Mouse (Mus musculus) c-Kit-positive CD71-negative TER-119-negative erythroid progenitor cells, embryonic 14.5 days (primary cell): ENCODE measurements around the gene Fam240a.

ENCODE experiments used
- DNase-seq: peaks from one replicate; pipeline ENCODE4 v3.0.0-alpha.2; 2013; ENCODE audit warnings: low read depth

Gene Fam240a

DNA sequence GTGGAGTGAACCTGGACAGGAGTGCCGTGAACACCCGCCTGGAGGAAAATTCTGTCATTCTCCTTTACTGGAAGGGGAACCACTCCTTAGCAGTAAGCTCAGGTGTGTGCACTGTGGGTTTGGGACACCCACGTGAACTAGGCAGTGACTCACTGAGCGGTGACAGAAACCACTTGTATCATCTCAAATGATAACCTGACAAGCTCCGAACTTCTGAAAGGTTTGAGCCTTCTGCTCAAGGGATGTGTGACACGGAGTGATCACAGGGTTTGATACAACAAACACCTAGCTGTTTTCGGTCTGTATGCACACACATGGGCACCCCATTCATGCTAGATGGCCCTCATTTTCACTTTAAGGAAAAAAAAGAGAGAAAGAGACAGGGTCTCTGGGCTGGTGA lies at the start of gene Fam240a:
Fam240a (minus strand) TSS at position 76 of the 400 bp plus-strand sequence.
- no peak for DNase-seq

DNA sequence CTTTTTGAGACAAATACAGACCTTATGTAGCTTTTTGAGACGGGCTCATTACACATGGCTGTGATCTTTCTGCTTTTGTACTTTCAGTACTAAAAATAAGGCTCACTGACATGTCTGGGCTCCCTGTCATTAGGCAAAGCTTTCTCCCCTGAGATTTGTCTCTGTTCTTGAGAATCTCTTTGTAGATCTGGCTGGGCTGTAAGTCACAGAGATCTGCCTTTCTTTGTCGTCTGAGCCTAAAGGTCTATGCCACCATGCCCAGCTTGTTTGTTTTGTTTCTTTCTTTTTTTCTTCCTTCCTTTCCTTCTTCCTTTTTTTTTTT lies 49.2 kb upstream of the Fam240a start:
- no peak for DNase-seq

DNA sequence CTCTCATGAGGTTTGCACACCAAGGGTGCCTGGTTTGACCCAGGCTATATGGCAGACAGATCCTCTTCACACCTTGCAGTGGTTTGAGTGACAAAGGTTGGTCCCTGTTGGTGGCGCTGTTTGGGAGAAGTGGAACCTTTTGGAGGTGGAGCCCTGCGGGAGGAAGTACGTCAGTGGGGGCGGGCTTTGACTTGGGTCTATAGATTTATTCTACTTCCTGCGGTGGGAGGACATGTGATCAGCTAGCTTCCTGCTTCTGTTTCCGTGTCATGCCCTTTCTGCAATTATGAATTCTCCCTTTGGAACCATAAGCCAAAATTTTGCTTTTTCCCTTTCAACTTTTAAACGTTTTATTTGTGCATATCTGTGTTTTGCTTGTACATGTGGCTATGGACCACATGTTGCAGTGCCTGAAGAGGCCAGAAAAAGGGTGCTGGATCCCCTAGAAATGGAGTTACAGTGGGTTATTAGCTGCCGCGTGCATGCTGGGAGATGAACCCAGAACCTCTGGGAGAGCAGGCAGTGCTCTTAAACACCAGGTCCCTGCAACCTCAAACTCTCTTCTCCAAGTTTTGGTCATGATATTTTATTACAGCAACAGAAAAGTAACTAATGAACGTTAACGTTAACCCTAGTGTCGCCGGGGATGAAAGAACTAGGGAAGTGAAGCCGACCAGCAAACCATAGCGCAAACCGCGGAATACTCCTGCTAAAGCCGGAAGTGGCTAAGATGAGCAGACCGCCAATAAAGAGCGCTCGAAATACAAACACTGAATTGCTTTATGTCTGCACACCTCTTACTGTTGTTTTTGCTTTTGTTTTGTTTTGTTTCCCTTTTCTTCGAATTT lies 48.6 kb upstream of the Fam240a start:
- DNase-seq, result no peak

DNA sequence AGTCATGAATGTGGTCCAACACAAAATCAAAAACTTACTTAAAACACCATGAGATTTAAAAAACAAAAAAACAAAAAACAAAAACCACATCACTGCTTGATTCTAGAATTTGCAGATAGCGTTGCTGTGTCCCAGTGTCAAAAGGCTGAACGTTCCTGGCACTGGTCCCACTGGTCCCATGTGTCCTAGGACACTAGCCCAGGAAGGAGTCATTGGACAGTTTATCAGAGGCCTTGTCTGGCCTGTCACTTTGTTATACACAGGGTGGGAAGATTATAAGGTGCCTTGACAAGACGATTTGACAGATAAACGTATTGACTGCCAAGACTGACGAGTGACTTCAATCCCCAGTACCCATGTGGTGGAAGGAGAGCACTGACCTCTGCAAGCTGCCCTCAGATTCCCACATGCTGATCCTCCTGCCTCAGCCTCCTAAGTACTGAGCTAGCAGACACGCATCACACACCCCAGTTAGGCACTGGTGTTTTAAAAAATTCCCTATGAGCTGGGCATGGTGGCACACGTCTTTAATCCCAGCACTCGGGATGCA lies 47.0 kb upstream of the Fam240a start:
- no peak for DNase-seq

DNA sequence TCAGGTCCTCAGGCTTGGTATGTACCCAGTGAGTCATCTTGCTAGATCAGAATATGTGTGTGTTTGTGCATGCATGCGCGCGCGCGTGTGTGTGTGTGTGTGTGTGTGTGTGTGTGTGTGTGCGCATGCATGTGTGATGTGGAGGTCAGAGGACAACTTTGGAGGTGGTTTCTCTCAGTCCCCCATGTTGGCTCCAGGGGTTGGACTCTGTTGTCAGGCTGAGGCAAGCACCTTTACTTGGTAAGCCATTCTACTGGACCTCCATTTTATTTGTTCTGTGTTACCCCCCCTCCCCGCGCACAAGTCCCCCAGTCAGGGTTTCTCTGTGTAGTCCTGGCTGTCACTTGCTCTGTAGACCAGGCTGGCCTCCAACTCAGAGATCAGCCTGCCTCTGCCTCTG lies 44.7 kb upstream of the Fam240a start:
- no peak for DNase-seq

DNA sequence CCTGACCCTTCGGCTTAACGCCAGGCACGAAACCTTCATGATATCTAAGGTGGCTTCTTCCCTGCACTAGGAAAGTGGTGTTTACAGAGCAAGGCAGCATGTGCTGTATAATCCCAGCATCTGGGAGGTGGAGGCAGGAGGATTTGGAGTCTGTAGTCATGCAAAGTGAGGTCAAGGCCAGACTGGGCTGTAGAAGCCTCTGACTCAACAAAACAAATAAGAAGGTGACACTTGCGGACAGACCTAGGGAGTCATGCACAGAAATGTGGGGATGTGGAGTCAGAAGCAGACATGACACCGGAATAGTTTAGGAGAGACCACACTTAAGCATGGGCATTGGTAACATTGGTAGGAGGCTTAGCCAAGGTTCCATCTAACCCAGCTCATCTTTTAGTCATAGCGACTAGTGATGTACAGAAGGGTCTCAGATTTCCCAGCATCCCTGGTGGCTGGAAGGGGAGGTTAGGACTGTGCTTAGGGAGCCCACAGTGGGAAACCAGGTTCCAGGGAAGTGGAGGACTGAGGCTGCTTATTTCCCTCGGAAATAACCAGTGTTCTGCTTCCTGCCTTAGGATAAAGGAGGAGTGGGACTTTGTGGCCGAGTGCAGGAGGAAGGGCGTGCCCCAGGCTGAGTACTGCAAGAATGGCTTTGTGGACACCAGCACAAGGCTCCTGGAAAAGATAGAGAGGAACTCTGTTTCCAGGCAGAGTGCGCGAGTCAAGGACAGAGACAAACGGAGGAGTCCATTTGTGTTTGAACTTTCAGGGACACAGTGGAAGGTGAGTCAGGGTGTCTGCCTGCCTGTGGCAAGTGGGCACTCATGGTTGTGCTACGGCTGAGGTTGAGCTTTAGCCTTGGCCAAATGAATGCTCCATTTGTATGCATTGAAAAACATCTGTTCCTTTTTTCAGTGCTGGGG lies 43.8 kb upstream of the Fam240a start:
- DNase-seq, result no peak

DNA sequence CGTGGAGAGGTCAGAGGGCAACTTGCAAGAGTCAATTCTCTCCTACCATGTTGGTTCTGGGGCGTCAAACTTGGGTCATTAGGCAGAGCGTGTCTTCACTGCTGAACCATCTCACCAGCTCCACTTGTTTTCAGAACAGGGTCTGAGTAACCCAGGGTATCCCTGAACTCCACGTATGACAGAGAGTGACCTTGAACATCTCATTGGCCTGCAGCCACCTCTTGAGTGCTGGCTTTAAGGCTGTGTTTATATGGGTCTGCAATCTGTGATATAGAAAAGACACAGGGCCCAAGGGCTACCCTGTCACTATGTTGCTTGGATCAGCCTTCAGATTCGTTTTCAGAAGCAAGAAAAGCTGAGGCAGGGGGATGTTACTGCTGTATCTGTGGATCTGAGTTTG lies 43.0 kb upstream of the Fam240a start:
- DNase-seq, result no peak

DNA sequence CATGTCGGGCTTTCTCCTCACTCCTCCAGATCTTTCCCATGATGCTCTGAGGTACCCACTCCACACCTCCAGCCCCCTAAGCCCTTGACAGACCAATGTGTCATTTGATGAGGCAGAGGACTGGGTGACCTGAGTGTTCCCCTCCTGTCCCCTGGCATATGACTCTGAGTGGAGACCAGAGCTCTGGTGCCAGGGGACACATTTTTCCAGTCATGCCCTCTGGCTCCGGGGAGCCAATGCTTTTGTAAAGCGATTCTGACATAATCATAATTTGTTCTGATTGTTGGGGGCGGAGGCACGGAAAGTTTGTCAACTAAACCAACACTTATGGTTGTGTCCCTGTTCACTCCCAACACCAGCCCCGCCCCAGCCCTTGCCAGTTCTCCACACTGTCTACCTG lies 39.3 kb upstream of the Fam240a start:
- DNase-seq, result no peak

DNA sequence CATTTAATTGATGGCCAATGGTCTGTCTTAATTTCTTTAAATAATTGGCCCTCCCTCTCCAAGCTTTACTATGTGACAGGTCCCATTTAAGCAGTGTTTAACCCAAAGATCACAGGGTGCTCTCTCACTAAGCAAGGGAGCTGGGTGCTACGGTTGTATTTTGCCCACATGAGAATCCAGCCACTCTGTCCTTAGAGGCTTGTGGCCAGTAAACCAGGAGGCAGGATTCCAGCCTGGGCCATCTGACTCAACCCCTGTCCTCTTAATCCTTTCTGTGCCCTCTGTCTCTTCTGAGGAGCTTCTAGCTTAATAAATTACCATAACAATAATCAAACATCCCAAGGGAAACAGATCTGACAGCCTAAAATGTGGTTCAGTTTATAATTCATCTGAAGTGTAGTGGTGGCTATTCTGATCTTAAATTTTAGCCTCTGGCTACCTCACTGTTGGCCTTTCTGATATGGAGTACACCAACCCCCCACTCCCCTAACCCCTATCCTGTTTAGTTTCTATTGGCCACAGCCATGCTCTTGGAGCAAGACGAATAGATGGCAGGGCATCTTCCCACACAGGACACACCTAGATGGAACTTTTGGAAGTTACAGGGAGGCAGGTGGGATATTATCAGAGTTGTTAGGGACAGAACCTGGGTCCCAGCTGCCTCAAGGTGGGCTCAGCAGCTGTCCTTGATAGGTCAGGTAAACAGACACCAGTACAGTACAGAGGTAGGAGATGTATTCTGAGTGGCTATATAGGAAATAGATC lies 38.2 kb upstream of the Fam240a start:
- no peak for DNase-seq

DNA sequence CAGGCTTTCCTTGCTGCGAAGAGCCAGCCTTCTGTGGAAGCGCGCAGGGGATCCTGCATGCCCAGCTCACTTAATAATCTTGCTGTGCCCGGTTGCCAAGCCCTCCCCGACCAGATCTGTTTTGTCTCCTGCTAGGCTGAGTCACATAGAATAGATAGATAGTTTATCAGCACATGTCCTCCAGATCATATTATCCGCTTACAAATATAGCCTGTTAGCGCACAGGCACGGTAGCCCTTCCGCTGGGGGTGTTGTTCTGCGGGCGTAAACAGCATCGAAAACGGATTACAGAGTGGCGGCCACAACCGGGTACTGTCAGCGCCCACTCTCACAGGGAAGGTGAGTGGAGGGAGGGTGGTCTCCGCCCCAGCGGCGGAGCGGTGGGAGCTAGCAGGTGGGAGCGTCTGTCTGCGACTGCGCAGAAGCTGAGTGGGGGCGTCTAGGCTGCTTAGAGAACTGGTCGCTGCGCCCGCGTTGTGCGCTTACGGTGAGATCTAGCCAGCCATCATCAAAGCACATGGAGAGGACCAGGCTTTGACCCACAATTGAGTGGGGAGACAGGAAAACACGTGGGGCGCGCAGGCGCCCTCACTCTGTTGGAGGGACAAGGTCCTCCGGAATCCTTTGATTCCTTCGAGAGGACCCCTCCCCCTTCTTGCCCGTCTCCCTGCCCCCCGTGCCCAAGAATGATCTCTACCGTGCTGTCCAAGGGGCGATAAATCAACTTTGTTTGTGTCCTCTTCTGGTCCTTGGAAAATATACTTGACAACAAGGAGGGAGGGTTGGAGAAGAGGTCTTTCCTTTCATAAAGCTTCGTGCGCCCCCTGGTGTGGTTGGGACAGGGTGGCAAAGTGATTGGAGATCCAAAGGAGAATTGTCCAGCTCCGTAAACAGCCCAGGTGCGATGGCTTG lies 37.1 kb upstream of the Fam240a start:
- DNase-seq, result peak; percentile 60

DNA sequence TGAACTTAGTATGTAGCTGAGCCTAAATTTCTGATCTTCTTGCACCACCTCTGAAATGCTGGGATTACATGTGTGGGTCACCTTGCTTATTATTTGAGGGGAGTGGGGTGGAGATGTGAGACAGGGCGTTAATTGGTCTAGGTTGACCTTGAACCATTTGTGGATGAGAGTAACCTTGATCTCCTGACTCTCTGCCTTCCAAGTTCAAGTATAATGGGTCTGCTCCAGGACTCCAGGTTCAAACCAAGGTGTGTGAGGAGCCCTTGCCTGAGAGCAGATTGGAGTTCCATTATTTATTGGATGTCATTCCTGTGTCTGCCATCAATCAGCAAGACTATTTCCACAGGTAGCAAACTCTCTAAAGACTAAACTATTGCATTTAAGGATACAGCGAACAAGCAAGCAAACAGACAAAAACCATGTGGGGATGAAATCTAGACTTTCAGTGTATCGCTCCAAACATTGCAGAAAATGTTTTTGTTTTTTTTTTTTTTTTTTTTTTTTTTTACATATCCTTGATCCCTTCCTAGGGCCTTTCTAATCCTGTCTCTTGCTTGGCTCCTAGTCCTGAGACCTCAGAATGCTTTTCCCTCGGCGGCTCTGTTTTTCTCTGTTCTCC lies 36.4 kb upstream of the Fam240a start:
- no peak for DNase-seq

DNA sequence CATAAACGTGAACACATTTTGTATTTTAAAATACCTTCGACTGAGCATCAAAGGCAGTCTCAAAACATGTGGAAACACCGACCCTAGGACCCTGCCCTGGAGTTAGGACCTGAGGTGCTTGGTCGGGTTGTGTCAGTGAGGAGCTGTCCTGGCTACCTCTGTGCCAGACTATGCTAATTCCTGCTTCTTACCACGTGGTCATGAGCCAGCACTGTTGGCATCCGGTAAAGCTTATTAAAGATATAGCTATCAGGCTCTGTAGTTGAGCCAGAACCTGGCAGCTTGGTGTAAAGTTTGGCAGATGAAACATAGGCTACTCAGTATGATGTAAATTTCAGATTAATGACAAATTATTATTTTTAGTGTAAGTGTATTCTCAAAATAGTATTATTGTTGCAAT lies 35.7 kb upstream of the Fam240a start:
- DNase-seq, result no peak

DNA sequence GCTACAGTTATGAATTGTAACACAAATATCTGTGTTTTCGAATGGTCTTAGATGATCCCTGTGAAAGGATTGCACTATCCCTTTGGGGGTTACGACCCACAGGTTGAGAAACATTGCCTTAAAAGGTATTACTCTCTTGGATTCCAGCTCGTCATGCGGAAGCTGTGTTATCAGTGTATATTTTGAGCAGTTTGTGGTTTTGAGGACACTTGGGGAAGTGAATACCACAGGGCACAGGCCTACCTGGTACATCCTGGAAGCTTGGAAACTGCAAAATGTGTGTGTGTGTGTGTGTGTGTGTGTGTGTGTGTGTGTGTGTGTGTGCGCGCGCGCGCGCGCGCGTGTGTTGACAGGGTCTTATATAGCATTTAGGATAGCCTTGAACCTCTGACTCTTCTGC lies 35.2 kb upstream of the Fam240a start:
- DNase-seq, result no peak

DNA sequence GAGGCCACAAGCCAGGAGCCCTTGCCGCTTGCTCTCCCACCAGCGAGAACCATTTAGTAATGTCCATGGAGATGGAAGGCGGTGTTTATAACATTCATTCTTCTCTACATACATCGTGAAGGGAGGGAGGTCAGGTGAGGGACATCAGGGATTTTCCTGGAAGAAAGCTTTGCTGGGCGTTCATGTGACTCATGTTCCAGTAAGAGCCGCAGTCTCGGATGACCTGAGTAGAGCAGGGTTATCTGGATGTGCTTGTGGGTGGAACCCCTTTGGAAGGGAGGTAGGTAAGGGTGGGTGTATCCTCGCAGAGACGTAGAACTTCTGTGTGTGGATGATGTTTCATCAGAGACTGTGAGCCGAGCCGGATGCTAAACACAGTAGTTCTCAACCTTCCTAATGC lies 34.7 kb upstream of the Fam240a start, which contains the start of gene Lrrc2:
Lrrc2 (plus strand) TSS at position 149 of the 400 bp plus-strand sequence.
- DNase-seq, result no peak

DNA sequence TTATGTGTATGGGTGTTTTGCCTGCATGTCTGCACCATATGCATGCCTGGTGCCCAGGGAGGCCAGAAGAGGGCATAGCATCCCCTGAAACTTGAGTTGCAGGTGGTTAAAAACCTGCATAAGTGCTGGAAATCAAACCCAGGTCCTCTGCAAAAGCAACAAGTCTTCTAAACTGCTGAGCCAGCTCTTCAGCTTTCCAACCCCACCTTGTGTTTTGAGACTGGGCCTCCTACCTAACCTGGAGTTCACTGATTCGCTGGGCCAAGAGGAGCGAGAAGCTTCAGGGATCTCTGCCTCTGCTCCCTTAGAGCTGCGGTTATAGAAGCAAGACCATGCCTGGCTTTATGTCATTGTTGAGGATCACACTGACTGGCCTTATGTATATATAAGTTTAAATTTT lies 33.4 kb upstream of the Fam240a start:
- DNase-seq, result no peak

DNA sequence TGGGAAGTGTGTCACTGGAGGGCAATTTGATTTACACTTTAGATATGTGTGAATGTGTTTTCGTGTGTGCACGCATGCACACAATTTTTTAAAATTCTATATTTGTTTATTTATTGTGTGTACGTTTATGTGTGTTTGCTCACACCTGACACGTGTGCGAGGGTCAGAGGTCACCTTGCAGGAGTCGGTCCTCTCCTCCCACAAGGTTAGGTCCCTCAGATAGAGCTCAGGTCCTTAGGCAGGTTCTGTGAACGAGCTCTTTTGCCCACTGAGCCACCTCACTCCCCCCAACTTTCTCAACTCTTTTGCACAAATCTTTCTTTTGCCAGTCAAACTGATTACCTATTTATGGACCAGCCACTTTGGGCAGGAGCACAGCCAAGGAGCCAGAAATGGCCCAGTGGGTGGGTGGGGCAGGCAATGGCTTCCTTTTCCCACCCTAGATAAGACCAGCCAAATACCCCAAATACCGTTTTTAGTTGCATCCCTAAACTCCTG lies 32.2 kb upstream of the Fam240a start:
- no peak for DNase-seq

DNA sequence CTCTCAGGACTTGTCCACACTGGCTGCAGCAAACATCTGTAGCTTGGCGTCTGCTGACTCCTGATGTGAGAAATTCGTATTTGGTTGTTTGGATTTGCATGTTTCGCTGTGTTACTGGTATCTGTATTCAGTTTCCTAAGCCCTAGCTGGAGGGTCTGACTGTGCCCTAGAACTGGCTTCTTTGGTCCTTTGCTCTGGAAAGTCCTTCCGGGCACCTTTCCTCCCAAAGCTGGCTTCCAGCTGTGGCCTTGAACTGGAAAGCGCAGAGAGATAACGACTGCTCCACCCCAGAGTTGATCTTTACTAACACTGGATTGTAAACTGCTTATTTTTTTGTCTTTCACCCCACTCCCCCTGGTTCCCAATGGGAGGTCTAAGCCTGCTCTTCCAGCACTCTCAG lies 31.2 kb upstream of the Fam240a start:
- no peak for DNase-seq

DNA sequence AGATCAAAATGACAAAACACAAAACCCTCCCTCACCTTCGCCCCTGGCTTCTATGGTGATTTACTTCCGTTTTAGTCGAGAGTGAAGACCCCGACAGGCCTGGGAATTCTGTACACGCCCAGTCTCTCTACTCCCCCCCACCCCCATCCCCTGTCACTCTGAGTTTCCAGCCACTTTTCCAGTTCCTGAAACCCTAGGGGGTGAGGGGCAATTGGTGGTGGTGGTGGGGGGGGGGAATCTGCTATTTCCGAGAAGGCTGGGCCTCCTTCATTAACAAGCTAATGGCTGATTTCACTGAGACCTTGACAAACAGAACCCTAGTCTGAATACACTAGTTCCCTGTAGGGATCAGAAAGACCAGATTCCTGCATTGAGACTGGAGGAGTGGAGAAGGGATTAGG lies 30.6 kb upstream of the Fam240a start:
- DNase-seq, result no peak

DNA sequence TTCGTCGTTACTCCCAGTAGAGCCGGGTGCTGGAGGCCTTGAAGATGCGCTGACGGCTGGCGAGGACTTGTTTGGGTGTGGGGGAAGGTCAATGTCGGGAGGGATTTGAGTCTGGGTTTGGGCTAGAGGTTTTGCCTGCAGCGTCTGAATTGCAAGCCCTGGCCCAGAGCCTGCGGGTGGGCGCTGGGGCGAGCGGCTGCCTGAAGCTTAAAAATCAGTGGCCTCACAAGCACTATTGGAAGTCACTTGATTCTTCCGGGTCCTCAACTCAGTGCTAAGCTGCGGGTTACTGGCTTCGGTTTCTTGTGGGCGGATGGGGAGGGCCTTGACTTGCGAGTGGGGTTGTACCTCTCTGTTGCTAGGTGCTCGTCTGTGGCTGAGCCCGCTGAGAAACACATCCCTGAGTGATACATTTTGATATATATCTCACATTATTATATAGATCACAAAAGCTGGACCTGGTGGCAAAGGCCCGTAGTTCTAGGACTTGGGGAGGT lies 29.9 kb upstream of the Fam240a start:
- no peak for DNase-seq

DNA sequence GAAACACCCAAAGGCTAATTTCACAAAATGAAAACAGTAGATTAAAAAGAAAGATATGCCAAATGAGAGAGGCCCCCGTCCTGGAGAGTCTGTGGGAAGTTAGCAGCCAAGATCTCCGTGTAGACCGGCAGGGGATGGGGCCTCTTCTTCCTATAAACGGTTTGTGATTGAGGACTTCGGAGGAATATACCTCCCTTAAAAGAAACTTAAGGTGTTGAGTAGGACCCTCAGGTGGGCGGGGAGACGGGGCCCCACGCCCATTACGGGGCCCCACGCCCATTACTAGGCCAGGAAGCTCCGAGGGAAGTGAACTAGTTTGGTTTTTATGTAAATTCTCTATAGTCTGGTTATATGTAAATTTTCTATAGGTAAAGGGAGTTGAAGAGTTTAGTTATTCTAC lies 29.3 kb upstream of the Fam240a start, which contains the start of gene Tdgf1:
Tdgf1 (minus strand) TSS at position 233 of the 400 bp plus-strand sequence.
- no peak for DNase-seq
